Mouse (Mus musculus) lung, postnatal 14 days (tissue): ENCODE results near the gene Olfr484.
"Not testable (repeated sequence)": the region's sequence is repeated elsewhere in the genome, so short reads cannot be mapped to it uniquely, and the experiment has no call there.

Experiments
- DNase-seq: peaks from one replicate; pipeline ENCODE4 v3.0.0; 2021

Gene Olfr484

DNA sequence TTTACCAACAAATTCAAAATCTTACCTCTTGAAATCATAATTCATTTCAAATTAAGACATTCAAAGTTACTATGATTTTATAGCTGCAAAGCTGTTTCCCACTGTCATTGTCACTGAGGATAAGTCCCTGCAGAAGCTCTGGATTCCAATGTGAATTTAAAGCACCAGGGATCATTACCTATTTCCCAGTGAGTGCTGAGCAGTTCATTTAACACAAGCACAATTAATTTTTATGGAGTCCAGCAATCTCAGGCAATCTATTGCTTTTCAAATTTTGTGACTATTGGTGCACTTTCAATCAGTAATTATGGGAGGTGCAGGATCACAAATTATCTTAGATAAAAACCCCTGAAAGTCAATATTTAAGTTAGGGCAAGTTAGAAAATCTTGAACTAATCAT lies at the start of gene Olfr484:
TSS of gene Olfr484 (minus strand) at position 101 of the 400 bp plus-strand sequence.
- DNase-seq = no peak

DNA sequence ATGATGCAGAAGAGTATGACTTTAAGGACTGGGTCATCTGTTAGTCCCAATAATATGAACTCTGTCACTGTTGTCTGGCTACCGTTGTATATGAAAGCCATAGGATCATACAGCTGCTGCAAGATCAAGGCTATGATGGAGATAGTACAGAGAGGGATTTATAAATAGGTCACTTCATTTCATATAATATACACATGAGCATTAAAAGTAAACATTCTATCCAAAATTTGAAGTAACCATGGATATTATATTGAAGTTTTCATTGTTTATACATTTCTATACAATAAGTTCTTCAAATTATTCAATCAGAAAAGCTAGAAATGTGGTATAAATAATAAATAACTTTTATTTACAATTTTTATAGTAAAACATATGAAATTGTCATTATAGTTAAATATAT lies 45.4 kb upstream of the Olfr484 start, which contains the start of gene Olfr486:
TSS of gene Olfr486 (minus strand) at position 101 of the 400 bp plus-strand sequence.
- not testable (repeated sequence) for DNase-seq

DNA sequence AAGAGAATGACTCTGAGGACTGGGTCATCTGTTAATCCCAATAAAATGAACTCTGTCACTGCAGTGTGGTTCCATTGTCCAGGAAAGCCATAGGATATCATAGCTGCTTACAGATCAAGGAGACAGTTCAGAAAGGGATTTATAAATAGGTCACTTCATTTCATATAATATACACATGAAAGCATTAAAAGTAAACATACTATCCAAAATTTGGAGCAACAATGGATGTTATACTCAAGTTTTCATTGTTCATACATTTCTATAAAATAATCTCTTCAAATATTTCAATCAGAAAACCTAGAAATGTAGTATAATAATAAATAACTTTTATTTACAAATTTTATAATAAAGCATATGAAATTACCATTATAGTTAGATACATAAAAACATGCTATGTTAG lies 32.5 kb upstream of the Olfr484 start, which contains the start of gene Olfr485:
TSS of gene Olfr485 (minus strand) at position 101 of the 400 bp plus-strand sequence.
- no peak for DNase-seq

DNA sequence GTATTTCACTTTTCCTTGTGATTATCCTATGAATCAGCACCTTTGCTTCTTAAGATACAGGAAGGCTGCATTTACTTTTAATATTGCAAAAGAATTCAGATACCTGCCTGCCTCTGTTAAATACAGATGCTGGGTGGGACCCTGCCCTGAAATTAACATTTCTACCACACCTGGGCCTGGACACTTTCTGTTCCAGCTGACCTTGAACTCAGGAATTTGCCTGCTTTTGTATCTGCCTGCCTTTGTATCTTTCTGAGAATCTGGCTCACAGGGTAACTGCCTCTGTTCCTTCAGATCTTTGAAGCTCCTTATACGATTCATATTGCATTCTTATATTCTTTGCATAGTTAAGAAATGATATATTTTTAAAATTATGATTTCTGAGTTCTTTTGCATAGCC lies 5.8 kb downstream of the Olfr484 start:
- DNase-seq = no peak

DNA sequence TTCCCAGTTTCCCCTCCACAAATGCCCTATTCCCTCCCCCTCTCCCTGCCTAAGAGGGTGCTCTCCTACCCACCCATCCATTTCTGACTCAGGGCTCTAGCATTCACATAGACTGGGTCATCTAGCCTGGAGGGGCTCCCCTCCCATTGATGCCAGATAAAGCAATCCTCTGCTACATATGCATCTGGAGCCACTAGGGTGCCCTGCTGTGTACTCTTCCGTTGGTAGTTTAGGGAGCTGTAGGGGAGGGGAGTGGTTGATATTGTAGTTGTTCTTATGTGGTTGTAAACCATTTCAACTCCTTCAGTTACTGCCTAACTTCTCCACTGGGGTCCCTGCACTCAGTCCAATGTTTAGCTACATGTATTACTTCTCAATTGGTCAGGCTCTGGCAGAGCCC lies 6.6 kb downstream of the Olfr484 start:
- no peak for DNase-seq

DNA sequence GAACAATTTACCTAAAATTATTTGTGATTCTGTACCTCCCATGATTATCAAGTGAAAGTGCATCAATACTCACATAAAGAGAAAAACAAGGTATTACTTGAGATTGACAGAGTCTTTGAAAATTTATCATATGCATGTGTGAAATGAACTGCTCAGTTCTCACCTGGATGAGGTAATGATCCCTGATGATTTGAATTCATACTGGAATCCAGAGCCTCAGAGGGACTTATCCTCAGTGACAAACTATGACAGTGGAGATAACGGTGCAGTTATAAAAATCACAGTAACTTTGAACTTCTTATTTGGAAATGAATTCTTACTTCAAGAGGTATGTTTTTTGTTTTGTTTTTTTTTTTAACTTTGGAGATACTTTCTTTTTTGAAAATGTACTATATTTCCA lies 26.7 kb downstream of the Olfr484 start, which contains the start of gene Olfr483:
TSS of gene Olfr483 (plus strand) at position 301 of the 400 bp plus-strand sequence.
- no peak for DNase-seq

DNA sequence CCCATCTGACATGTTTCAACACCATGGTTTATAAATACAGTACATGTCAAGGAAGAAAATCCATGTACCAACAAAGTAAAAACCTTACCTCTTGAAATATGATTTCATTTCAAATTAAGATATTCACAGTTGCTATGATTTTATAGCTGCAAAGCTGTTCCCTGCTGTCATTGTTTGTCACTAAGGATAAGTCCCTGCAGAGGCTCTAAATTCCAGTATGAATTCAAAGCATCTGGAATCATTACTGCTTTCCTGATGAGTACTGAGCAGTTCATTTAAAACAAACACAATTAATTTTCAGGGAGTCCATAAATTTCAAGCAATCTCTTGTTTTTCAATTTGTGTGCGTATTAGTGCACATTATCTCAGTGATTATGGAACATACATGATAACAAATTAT lies 29.8 kb downstream of the Olfr484 start, which contains the start of gene Olfr482:
TSS of gene Olfr482 (minus strand) at position 101 of the 400 bp plus-strand sequence.
- no peak for DNase-seq

DNA sequence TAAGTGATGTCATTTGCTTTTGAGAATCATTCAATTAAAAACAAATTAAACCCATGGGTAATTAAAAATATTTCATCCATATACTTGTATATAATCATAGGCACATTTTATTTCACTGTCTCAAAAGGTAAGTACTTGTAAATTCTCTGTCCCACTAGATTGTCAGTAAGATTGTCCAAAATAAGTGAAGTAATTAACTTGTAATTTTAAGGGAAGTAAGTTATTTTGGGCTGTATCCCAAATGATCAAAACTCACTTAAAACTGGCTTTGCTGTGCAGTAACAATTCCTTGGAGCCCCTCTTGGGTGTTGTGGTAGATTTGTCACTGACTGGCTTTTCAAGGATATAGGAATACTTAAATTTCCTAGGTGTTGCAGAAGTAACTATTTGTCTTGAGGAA lies 47.7 kb downstream of the Olfr484 start, which contains the start of gene Olfr481:
TSS of gene Olfr481 (plus strand) at position 301 of the 400 bp plus-strand sequence.
- DNase-seq = no peak
